Mouse (Mus musculus) kidney, adult 2 months (tissue): Measurements from ENCODE around the gene Mgrn1.

ENCODE experiments used
- CTCF ChIP-seq: fragments of 200-500 bp; conservative IDR thresholded peaks from 2 replicates; pipeline ENCODE4 v1.5.1; 2011; ENCODE audit warnings: low read depth, mild to moderate bottlenecking, control low read depth, low read length, moderate library complexity, mixed read lengths; ENCODE audit not compliant: insufficient read depth, insufficient read length
- POLR2A ChIP-seq: fragments of 200-500 bp; IDR thresholded peaks from one replicate; pipeline ENCODE4 v1.6.1; 2011; ENCODE audit warnings: low read depth, low read length, control low read depth

GRCm38 (mm10) chr16:4881400-4882351 lies 4.4 kb upstream of the Mgrn1 start:
- no peak for TF ChIP-seq CTCF
- TF ChIP-seq POLR2A, result no peak
